Mouse (Mus musculus) retina, adult 2 months (tissue): Measurements from ENCODE around the gene Siah1a.

Source experiments
- DNase-seq: peaks from one replicate; pipeline ENCODE4 v3.0.0-alpha.2; 2012; ENCODE audit warnings: low read depth, low spot score

Siah1a gene

GRCm38 (mm10) chr8:86745221-86745934, at the start of gene Siah1a, which contains the start of gene Gm10638:
Siah1a (minus strand) TSS chr8:86745934.
Gm10638 (plus strand) TSS chr8:86745699.
- peak; percentile 67 for DNase-seq

GRCm38 (mm10) chr8:86794716-86795115, 49.0 kb upstream of the Siah1a start:
- DNase-seq: no peak

- peak; percentile 74 for DNase-seq
These were observed 45.8 kb upstream of the Siah1a start for GRCm38 (mm10) chr8:86791542-86791941.

GRCm38 (mm10) chr8:86789576-86789975, 43.8 kb upstream of the Siah1a start:
- DNase-seq: no peak

GRCm38 (mm10) chr8:86787891-86788420, 42.2 kb upstream of the Siah1a start:
- DNase-seq: no peak

- DNase-seq: no peak
These were observed 40.8 kb upstream of the Siah1a start for GRCm38 (mm10) chr8:86786498-86786897.

GRCm38 (mm10) chr8:86781094-86781493, 35.4 kb upstream of the Siah1a start:
- no peak for DNase-seq

- no peak for DNase-seq
These were observed 33.5 kb upstream of the Siah1a start for GRCm38 (mm10) chr8:86779207-86779606.

GRCm38 (mm10) chr8:86769945-86770715, 24.4 kb upstream of the Siah1a start:
- DNase-seq: no peak

GRCm38 (mm10) chr8:86768499-86768898, 22.8 kb upstream of the Siah1a start:
- DNase-seq: no peak

- no peak for DNase-seq
These were observed 20.9 kb upstream of the Siah1a start for GRCm38 (mm10) chr8:86766548-86767211.

- DNase-seq: no peak
These were observed 19.9 kb upstream of the Siah1a start for GRCm38 (mm10) chr8:86765669-86766068.

- no peak for DNase-seq
These were observed 19.4 kb upstream of the Siah1a start for GRCm38 (mm10) chr8:86765155-86765554.

- no peak for DNase-seq
These were observed 17.1 kb upstream of the Siah1a start for GRCm38 (mm10) chr8:86762806-86763205.

- DNase-seq: no peak
These were observed 15.0 kb upstream of the Siah1a start for GRCm38 (mm10) chr8:86760746-86761145.

- DNase-seq: no peak
These were observed 13.4 kb upstream of the Siah1a start for GRCm38 (mm10) chr8:86759090-86759491.

GRCm38 (mm10) chr8:86758651-86759050, 12.9 kb upstream of the Siah1a start:
- no peak for DNase-seq

- DNase-seq: no peak
These were observed 11.4 kb upstream of the Siah1a start for GRCm38 (mm10) chr8:86756948-86757733.

GRCm38 (mm10) chr8:86749842-86750241, 4.1 kb upstream of the Siah1a start:
- no peak for DNase-seq

GRCm38 (mm10) chr8:86746511-86746910, 777 bp upstream of the Siah1a start:
- no peak for DNase-seq

GRCm38 (mm10) chr8:86745935-86746441, 254 bp upstream of the Siah1a start:
- DNase-seq: peak; percentile 81
